Mouse (Mus musculus): Measurements from ENCODE around the gene Bpifb3. TPM values are rescaled to one million over a fixed set of nuclear protein-coding genes. Genes with fewer than 3 reads are reported as not detected.
A peak's percentile ranks its signal among the peaks of the same experiment; 100 is the strongest.

Gene Bpifb3
- polyA plus RNA-seq, 1 experiment = not detected

DNA sequence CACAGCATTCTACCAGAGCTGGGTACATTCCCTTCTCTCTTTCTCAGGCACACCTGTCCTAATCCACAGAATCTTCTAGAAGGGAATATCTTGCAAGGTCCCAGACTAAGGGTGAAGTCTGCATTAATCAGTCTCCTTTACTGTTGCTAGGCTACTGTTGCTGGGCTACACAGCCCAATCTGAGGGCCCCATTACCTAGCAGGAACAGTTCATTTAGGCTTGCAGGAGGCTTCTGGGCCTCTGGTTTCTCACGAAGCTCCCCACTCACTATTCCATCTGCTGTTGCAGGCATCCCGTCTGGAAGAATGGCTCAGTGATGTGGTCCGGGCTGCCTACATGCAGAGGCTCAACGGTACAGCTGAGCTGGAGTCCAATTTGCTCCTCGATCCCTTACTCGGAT is 13.1 kb downstream of the Bpifb3 start:
- no peak overlapping the region for H3K4me3 ChIP-seq
- TF ChIP-seq MYOD1 (IDR thresholded peaks at IDR 0.05; ENCODE audit: control insufficient read depth in 1 of 3, insufficient read length in 2 of 3, low read depth in 2 of 3) = no peak
- TF ChIP-seq USF1 (IDR thresholded peaks at IDR 0.05; ENCODE audit: low read depth) = no peak
- TF ChIP-seq SRF (IDR thresholded peaks at IDR 0.05; ENCODE audit: control insufficient read depth, insufficient read length, low read depth) = no peak
- TF ChIP-seq MAX (IDR thresholded peaks at IDR 0.05; ENCODE audit: low read depth) = no peak
- TF ChIP-seq MYOG (IDR thresholded peaks at IDR 0.05; ENCODE audit: control insufficient read depth in 1 of 3, insufficient read depth in 1 of 3, insufficient read length in 2 of 3, low read depth in 2 of 3) = no peak
- TF ChIP-seq CEBPB (IDR thresholded peaks at IDR 0.05; ENCODE audit: insufficient read depth, poor library complexity, severe bottlenecking) = no peak
- TF ChIP-seq POLR2A (IDR thresholded peaks at IDR 0.05; ENCODE audit: insufficient read length, low read depth) = no peak
- TF ChIP-seq TCF3 (IDR thresholded peaks at IDR 0.05; ENCODE audit: insufficient read length, low read depth) = no peak
- TF ChIP-seq TCF12 (IDR thresholded peaks at IDR 0.05; ENCODE audit: insufficient read depth, poor library complexity, severe bottlenecking) = no peak
- no peak overlapping the region for H3ac ChIP-seq (ENCODE audit: control insufficient read depth, insufficient read length)
- no peaks in the 10 kb centered on the region for H3K27me3 ChIP-seq (ENCODE audit: control insufficient read depth, insufficient read depth, insufficient read length)
- no peaks in the 10 kb centered on the region for H3K36me3 ChIP-seq (ENCODE audit: control insufficient read depth, insufficient read depth)
- H3K79me2 ChIP-seq (ENCODE audit: control insufficient read depth, insufficient read depth) = no peaks in the 10 kb centered on the region
- no peak overlapping the region for H3K4me2 ChIP-seq (ENCODE audit: low read depth)

DNA sequence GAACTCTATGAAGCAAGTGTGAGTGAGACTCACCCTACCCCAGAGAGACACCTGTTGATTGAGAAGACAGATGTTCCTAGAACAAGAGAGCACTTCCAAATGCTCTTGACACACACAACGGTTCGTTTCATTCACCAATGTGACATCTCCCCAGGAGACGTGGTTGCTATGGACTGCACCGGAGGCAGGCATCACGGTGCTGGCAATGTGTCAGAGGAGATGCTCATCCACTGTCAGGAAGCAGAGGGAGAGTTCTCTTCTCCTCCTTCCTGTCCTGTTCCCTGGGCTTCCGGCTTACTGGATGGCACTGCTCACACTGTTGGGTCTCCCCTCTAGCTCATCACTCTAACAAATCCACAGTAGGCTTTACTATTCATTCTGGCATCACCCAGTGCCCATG is 15.3 kb downstream of the Bpifb3 start:
- no peaks in the 10 kb centered on the region for H3K36me3 ChIP-seq (ENCODE audit: control insufficient read depth, insufficient read depth)
- H3K27me3 ChIP-seq (ENCODE audit: control insufficient read depth, insufficient read depth, insufficient read length) = no peaks in the 10 kb centered on the region
- H3K4me2 ChIP-seq (ENCODE audit: low read depth) = no peak overlapping the region
- H3ac ChIP-seq (ENCODE audit: control insufficient read depth, insufficient read length) = no peak overlapping the region
- no peak for TF ChIP-seq USF1 (IDR thresholded peaks at IDR 0.05; ENCODE audit: low read depth)
- no peak for TF ChIP-seq REST (IDR thresholded peaks at IDR 0.05; ENCODE audit: insufficient read depth, insufficient read length)
- no peak for TF ChIP-seq MAX (IDR thresholded peaks at IDR 0.05; ENCODE audit: low read depth)
- no peak for TF ChIP-seq TCF12 (IDR thresholded peaks at IDR 0.05; ENCODE audit: insufficient read depth, poor library complexity, severe bottlenecking)
- TF ChIP-seq POLR2A (IDR thresholded peaks at IDR 0.05; ENCODE audit: insufficient read length, low read depth) = no peak
- TF ChIP-seq MYOG (IDR thresholded peaks at IDR 0.05; ENCODE audit: control insufficient read depth in 1 of 3, insufficient read depth in 1 of 3, insufficient read length in 2 of 3, low read depth in 2 of 3) = no peak
- TF ChIP-seq MYOD1 (IDR thresholded peaks at IDR 0.05; ENCODE audit: control insufficient read depth in 1 of 3, insufficient read length in 2 of 3, low read depth in 2 of 3) = no peak
- no peak for TF ChIP-seq CEBPB (IDR thresholded peaks at IDR 0.05; ENCODE audit: insufficient read depth, poor library complexity, severe bottlenecking)
- TF ChIP-seq POLR2AphosphoS2 (IDR thresholded peaks at IDR 0.05; ENCODE audit: insufficient read length, low read depth) = no peak
- no peak for TF ChIP-seq SRF (IDR thresholded peaks at IDR 0.05; ENCODE audit: control insufficient read depth, insufficient read length, low read depth)
- no peak for TF ChIP-seq TCF3 (IDR thresholded peaks at IDR 0.05; ENCODE audit: insufficient read length, low read depth)
- TF ChIP-seq E2F4 (IDR thresholded peaks at IDR 0.05; ENCODE audit: insufficient read depth) = no peak
- no peak overlapping the region for H3K4me3 ChIP-seq
- H3K79me2 ChIP-seq (ENCODE audit: control insufficient read depth, insufficient read depth) = no peaks in the 10 kb centered on the region

DNA sequence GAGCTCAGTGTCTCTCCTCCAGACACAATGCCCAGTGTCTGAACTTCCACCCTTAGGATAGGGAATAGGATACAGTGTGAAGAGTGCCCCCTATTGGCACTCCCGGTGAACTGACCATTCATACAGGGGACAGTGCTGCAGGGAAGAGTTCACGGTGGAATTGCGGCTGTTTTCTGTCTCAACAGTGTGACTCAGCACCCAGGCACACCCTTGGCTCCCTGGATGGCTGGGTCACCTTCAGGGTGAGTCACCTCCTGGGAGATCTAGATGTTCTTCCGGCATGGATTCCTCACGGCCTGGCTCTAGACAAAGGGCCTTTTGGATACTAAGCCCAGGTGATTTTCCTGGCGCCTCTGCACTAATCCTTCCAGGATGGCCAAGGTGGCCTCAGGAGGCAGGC is 17.3 kb downstream of the Bpifb3 start:
- no peak for TF ChIP-seq TCF3 (IDR thresholded peaks at IDR 0.05; ENCODE audit: insufficient read length, low read depth)
- TF ChIP-seq USF1 (IDR thresholded peaks at IDR 0.05; ENCODE audit: low read depth) = no peak
- Histone ChIP-seq H3ac (ENCODE audit: control insufficient read depth, insufficient read length) (no peak overlapping the region), H3K4me2 (ENCODE audit: low read depth) (no peak overlapping the region), H3K36me3 (ENCODE audit: control insufficient read depth, insufficient read depth) (no peaks in the 10 kb centered on the region), H3K27me3 (ENCODE audit: control insufficient read depth, insufficient read depth, insufficient read length) (no peaks in the 10 kb centered on the region), H3K79me2 (ENCODE audit: control insufficient read depth, insufficient read depth) (no peaks in the 10 kb centered on the region), H3K4me3 (no peak overlapping the region)

DNA sequence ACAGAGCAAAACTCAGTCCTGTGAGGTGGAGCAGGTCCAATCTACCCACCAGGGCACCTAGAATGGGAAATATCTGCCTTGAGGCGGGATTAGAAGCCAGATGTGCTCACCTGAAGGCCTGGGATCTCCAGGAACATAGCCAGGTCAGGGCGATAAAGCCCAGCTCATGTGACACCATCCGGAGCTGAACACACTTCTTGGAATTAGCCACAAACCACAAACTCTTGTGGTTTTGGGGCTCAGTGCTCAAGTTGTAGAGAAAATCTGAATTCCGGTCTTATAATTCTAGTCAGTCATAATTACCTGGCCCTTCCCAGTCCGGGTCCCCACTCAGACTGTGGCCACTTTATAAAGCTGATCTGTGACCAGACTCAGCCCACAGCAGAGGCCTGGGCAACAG is 19.8 kb downstream of the Bpifb3 start, which contains the start of gene Bpifb4:
Gene Bpifb4 (plus strand): TSS at position 370 of the 400 bp plus-strand sequence.
- Histone ChIP-seq H3K4me3 (no peak within 1 kb of the TSS), H3K27me3 (ENCODE audit: control insufficient read depth, insufficient read depth, insufficient read length) (no peaks in the 10 kb centered on the region), H3K79me2 (ENCODE audit: control insufficient read depth, insufficient read depth) (no peaks in the 10 kb centered on the region), H3K4me2 (ENCODE audit: low read depth) (no peak within 1 kb of the TSS), H3K36me3 (ENCODE audit: control insufficient read depth, insufficient read depth) (no peaks in the 10 kb centered on the region), H3ac (ENCODE audit: control insufficient read depth, insufficient read length) (no peak within 1 kb of the TSS)
- TF ChIP-seq MYOG (IDR thresholded peaks at IDR 0.05; ENCODE audit: control insufficient read depth in 1 of 3, insufficient read depth in 1 of 3, insufficient read length in 2 of 3, low read depth in 2 of 3) (no peak), USF1 (IDR thresholded peaks at IDR 0.05; ENCODE audit: low read depth) (peak; percentile 39)

DNA sequence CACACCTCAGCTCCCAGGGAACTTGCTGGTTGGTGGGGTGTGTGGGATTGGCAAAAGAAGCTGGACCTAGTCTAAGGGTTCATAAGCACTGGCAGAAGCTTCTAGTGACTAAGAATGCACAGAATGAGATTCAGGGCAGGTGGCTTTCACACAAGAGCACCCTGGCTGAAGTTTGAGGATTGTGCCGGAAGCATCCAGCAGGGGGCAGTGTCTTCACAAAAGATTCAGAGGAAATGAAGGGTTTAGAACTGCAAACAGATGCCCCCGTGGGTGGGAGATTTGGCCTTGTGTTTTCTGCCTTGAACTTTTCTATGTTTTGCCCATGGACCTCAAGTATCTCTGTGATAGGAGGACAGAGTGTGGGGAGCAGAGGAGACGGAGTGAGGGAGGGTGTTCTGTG is 25.5 kb downstream of the Bpifb3 start:
- no peak overlapping the region for H3K4me2 ChIP-seq (ENCODE audit: low read depth)
- H3ac ChIP-seq (ENCODE audit: control insufficient read depth, insufficient read length) = no peak overlapping the region
- no peaks in the 10 kb centered on the region for H3K79me2 ChIP-seq (ENCODE audit: control insufficient read depth, insufficient read depth)
- TF ChIP-seq TCF3 (IDR thresholded peaks at IDR 0.05; ENCODE audit: insufficient read length, low read depth) (no peak), MYOD1 (IDR thresholded peaks at IDR 0.05; ENCODE audit: control insufficient read depth in 1 of 3, insufficient read length in 2 of 3, low read depth in 2 of 3) (no peak), REST (IDR thresholded peaks at IDR 0.05; ENCODE audit: insufficient read depth, insufficient read length) (no peak), CEBPB (IDR thresholded peaks at IDR 0.05; ENCODE audit: insufficient read depth, poor library complexity, severe bottlenecking) (no peak), MYOG (IDR thresholded peaks at IDR 0.05; ENCODE audit: control insufficient read depth in 1 of 3, insufficient read depth in 1 of 3, insufficient read length in 2 of 3, low read depth in 2 of 3) (no peak), MAX (IDR thresholded peaks at IDR 0.05; ENCODE audit: low read depth) (no peak), USF1 (IDR thresholded peaks at IDR 0.05; ENCODE audit: low read depth) (no peak), SRF (IDR thresholded peaks at IDR 0.05; ENCODE audit: control insufficient read depth, insufficient read length, low read depth) (no peak), E2F4 (IDR thresholded peaks at IDR 0.05; ENCODE audit: insufficient read depth) (no peak), POLR2AphosphoS2 (IDR thresholded peaks at IDR 0.05; ENCODE audit: insufficient read length, low read depth) (no peak), TCF12 (IDR thresholded peaks at IDR 0.05; ENCODE audit: insufficient read depth, poor library complexity, severe bottlenecking) (no peak), POLR2A (IDR thresholded peaks at IDR 0.05; ENCODE audit: insufficient read length, low read depth) (no peak)
- H3K27me3 ChIP-seq (ENCODE audit: control insufficient read depth, insufficient read depth, insufficient read length) = no peaks in the 10 kb centered on the region
- H3K36me3 ChIP-seq (ENCODE audit: control insufficient read depth, insufficient read depth) = no peaks in the 10 kb centered on the region
- no peak overlapping the region for H3K4me3 ChIP-seq

Measured in myocyte (in vitro differentiated cells).